Mouse (Mus musculus) lung, postnatal 0 days (tissue): Measurements from ENCODE around the gene B4galt1.

Source experiments
- CTCF ChIP-seq: IDR thresholded peaks from 2 replicates; pipeline ENCODE4 v1.5.1; 2016; ENCODE audit warnings: antibody characterized with exemption, mild to moderate bottlenecking
- EP300 ChIP-seq: IDR thresholded peaks from 2 replicates; pipeline ENCODE4 v1.6.1; 2016; ENCODE audit warnings: antibody characterized with exemption, mild to moderate bottlenecking, control low read depth

- TF ChIP-seq CTCF (no peak), EP300 (no peak)
Observed at GRCm38 (mm10) chr4:40815120-40815519, 38.7 kb downstream of the B4galt1 start.
